Mouse (Mus musculus) megakaryocyte, embryonic 14.5 days (primary cell): ENCODE measurements around the gene Nos1ap. TPM values are rescaled to one million over a fixed set of nuclear protein-coding genes. Genes with fewer than 3 reads are reported as not detected.

Experiments
- H3K27me3 ChIP-seq: replicated peaks from 2 replicates; pipeline ENCODE3; 2012; ENCODE audit warnings: inconsistent platforms
- H3K36me3 ChIP-seq: replicated peaks from 2 replicates; pipeline ENCODE3; 2012; ENCODE audit warnings: low read length, inconsistent platforms, mixed read lengths
- H3K4me1 ChIP-seq: 2 replicates; pipeline ENCODE4 v1.6.1; 2012; ENCODE audit warnings: inconsistent platforms
- H3K4me3 ChIP-seq: replicated peaks from 2 replicates; pipeline ENCODE3; 2012; ENCODE audit warnings: moderate library complexity, mild to moderate bottlenecking, inconsistent platforms
- H3K9me3 ChIP-seq: 2 replicates; pipeline ENCODE4 v1.6.1; 2012; ENCODE audit warnings: inconsistent platforms
- FLI1 ChIP-seq: IDR thresholded peaks from 2 replicates; pipeline ENCODE4 v1.6.1; 2012; ENCODE audit warnings: low read length, inconsistent platforms, mixed read lengths
- GATA1 ChIP-seq: IDR thresholded peaks from 3 replicates; pipeline ENCODE4 v1.6.1; 2012; ENCODE audit warnings: mixed read lengths, low read length, inconsistent platforms, borderline replicate concordance
- polyA plus RNA-seq: library from polyadenylated mRNA; stranded (reverse); fragments of >175 nt; gene quantifications from 2 replicates; pipeline ENCODE4 v1.2.3, GENCODE M21; 2012; ENCODE audit warnings: low replicate concordance; ENCODE audit not compliant: insufficient read depth

The Nos1ap gene
- polyA plus RNA-seq, 1 experiment = 9.9 TPM

GRCm38 (mm10) chr1:170496221-170496620 is 93.4 kb downstream of the Nos1ap start:
- peaks cover 16% of the 10 kb centered on the region for H3K36me3 ChIP-seq
- H3K27me3 ChIP-seq = no peaks in the 10 kb centered on the region
- no peak overlapping the region for H3K4me3 ChIP-seq

DNA sequence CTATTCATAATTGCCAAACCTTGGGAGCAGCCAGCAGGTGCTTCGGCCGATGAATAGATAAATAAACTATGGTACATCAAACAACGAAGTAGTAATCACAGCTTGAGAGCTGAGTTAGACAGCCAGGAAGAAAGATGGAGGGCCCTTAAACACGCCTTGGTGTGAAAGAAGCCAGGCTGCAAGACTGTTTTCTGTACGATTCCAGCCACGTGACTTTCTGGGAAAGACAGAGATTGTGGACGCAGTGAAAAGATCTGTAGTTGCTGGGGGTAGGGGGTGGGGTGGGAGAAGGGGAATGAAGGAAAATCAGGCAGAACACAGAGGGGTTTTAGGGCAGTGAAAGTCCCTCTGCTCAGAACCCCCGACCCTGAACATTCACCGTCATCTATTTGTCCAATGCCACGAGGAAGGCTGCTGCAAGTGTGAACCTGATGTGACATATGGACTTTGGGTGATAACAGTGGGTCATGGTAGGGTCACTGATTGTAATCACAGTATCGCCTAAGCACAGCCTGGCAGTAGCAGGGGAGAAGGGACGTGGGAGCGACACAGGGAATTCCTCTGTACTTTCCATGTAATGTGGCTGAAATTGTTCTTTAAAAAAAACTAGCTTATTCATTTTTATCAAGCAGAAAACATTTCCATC is 94.0 kb downstream of the Nos1ap start:
- Histone ChIP-seq H3K36me3 (peaks cover 13% of the 10 kb centered on the region), H3K27me3 (no peaks in the 10 kb centered on the region), H3K9me3 (no peaks in the 10 kb centered on the region), H3K4me3 (peak overlapping the region; percentile 11), H3K4me1 (peaks cover 30% of the 10 kb centered on the region)
- TF ChIP-seq FLI1 (no peak), GATA1 (no peak)

More at GRCm38 (mm10) chr1:170496221-170496620, 93.4 kb downstream of the Nos1ap start:
- H3K9me3 ChIP-seq = no peaks in the 10 kb centered on the region
- TF ChIP-seq FLI1 (no peak), GATA1 (no peak)
- H3K4me1 ChIP-seq = peaks cover 30% of the 10 kb centered on the region

DNA sequence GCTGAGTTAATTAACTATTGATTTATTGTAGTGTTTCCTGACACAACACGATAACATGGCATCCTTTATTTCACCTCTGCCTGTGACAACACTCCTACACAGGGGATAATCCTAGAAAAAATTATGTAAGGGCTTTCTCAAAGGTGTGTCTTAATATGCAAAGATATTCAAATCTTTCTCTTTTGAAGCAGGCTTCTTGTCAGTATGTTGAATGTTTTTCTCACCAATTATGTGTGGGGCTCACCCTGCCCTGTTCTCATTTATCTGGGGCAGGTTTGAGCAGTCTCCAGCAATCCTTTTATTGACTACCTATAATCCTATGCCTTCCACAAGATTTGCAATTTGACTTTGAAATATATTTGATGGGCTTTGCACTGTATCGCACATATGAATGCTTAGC is 97.1 kb downstream of the Nos1ap start:
- TF ChIP-seq FLI1 (no peak), GATA1 (no peak)
- Histone ChIP-seq H3K9me3 (no peaks in the 10 kb centered on the region), H3K4me3 (no peak overlapping the region), H3K4me1 (peaks cover 41% of the 10 kb centered on the region), H3K27me3 (no peaks in the 10 kb centered on the region), H3K36me3 (peaks cover 11% of the 10 kb centered on the region)

GRCm38 (mm10) chr1:170492027-170492426 is 97.6 kb downstream of the Nos1ap start:
- Histone ChIP-seq H3K4me1 (peaks cover 46% of the 10 kb centered on the region), H3K36me3 (peaks cover 11% of the 10 kb centered on the region), H3K27me3 (no peaks in the 10 kb centered on the region), H3K4me3 (no peak overlapping the region), H3K9me3 (no peaks in the 10 kb centered on the region)
- no peak for TF ChIP-seq FLI1
- no peak for TF ChIP-seq GATA1

- Histone ChIP-seq H3K9me3 (no peaks in the 10 kb centered on the region), H3K27me3 (no peaks in the 10 kb centered on the region), H3K4me1 (peaks cover 44% of the 10 kb centered on the region), H3K4me3 (no peak overlapping the region), H3K36me3 (peaks cover 6% of the 10 kb centered on the region)
- TF ChIP-seq GATA1 (no peak), FLI1 (no peak)
Measured at GRCm38 (mm10) chr1:170489936-170490335, 99.7 kb downstream of the Nos1ap start.

GRCm38 (mm10) chr1:170489450-170489849 is 100.2 kb downstream of the Nos1ap start:
- Histone ChIP-seq H3K4me1 (peaks cover 44% of the 10 kb centered on the region), H3K27me3 (no peaks in the 10 kb centered on the region), H3K9me3 (no peaks in the 10 kb centered on the region), H3K4me3 (no peak overlapping the region), H3K36me3 (peaks cover 6% of the 10 kb centered on the region)
- TF ChIP-seq GATA1 = no peak
- TF ChIP-seq FLI1 = no peak

- Histone ChIP-seq H3K36me3 (peaks cover 2% of the 10 kb centered on the region), H3K9me3 (no peaks in the 10 kb centered on the region), H3K27me3 (peaks cover 2% of the 10 kb centered on the region), H3K4me1 (peaks cover 52% of the 10 kb centered on the region), H3K4me3 (no peak overlapping the region)
- no peak for TF ChIP-seq GATA1
- TF ChIP-seq FLI1 = no peak
Measured at GRCm38 (mm10) chr1:170485119-170485518, 104.5 kb downstream of the Nos1ap start.

- no peaks in the 10 kb centered on the region for H3K9me3 ChIP-seq
- H3K4me1 ChIP-seq = peaks cover 66% of the 10 kb centered on the region
- H3K4me3 ChIP-seq = no peak overlapping the region
- peaks cover 2% of the 10 kb centered on the region for H3K27me3 ChIP-seq
- TF ChIP-seq GATA1 (no peak), FLI1 (no peak)
- H3K36me3 ChIP-seq = no peaks in the 10 kb centered on the region
Measured at GRCm38 (mm10) chr1:170482236-170482905, 107.3 kb downstream of the Nos1ap start.

GRCm38 (mm10) chr1:170481093-170481492 is 108.6 kb downstream of the Nos1ap start:
- H3K27me3 ChIP-seq = peaks cover 2% of the 10 kb centered on the region
- H3K4me1 ChIP-seq = peaks cover 70% of the 10 kb centered on the region
- H3K4me3 ChIP-seq = no peak overlapping the region
- H3K9me3 ChIP-seq = no peaks in the 10 kb centered on the region
- TF ChIP-seq FLI1 = no peak
- TF ChIP-seq GATA1 = no peak
- H3K36me3 ChIP-seq = no peaks in the 10 kb centered on the region

GRCm38 (mm10) chr1:170479458-170479798 is 110.2 kb downstream of the Nos1ap start:
- Histone ChIP-seq H3K27me3 (peaks cover 2% of the 10 kb centered on the region), H3K9me3 (no peaks in the 10 kb centered on the region), H3K4me3 (peak overlapping the region; percentile 23), H3K36me3 (no peaks in the 10 kb centered on the region), H3K4me1 (peaks cover 79% of the 10 kb centered on the region)
- TF ChIP-seq FLI1 = no peak
- TF ChIP-seq GATA1 = no peak
